Mouse (Mus musculus) intestine, embryonic 14.5 days (tissue): Measurements from ENCODE around the gene Moap1. TPM values are rescaled to one million over a fixed set of nuclear protein-coding genes. Genes with fewer than 3 reads are reported as not detected.

Experiments used
- ATAC-seq: fragments of 200-750 bp; cut with Nextera tagmentation; replicated peaks from 2 replicates; pipeline ENCODE4 v1.8.0; 2017; ENCODE audit warnings: low read depth, moderate number of reproducible peaks, moderate TSS enrichment, moderate library complexity; ENCODE audit not compliant: low FRiP score, low TSS enrichment
- DNase-seq: peaks from one replicate; pipeline ENCODE4 v3.0.0-alpha.2; 2018; ENCODE audit warnings: low spot score
- H3K27ac ChIP-seq: fragments of 300-500 bp; sonication (generic); 2 replicates; pipeline ENCODE4 v1.5.1; 2014; ENCODE audit warnings: low read depth, mild to moderate bottlenecking, control low read depth
- H3K27me3 ChIP-seq: fragments of 300-500 bp; sonication (generic); replicated peaks from 2 replicates; pipeline ENCODE4 v1.6.1; 2014; ENCODE audit warnings: low read length, control low read depth; ENCODE audit not compliant: control insufficient read depth, insufficient read depth
- H3K36me3 ChIP-seq: fragments of 300-500 bp; sonication (generic); 2 replicates; pipeline ENCODE4 v1.6.1; 2014; ENCODE audit warnings: low read length, control low read depth; ENCODE audit not compliant: control insufficient read depth, insufficient read depth
- H3K4me1 ChIP-seq: fragments of 300-500 bp; sonication (generic); replicated peaks from 2 replicates; pipeline ENCODE4 v1.6.1; 2014; ENCODE audit warnings: low read length, control low read depth, mixed read lengths; ENCODE audit not compliant: control insufficient read depth, insufficient read depth
- H3K4me2 ChIP-seq: fragments of 300-500 bp; sonication (generic); 2 replicates; pipeline ENCODE4 v1.6.1; 2014; ENCODE audit warnings: low read length
- H3K4me3 ChIP-seq: fragments of 300-500 bp; sonication (generic); 2 replicates; pipeline ENCODE4 v1.5.1; 2014; ENCODE audit warnings: low read depth, low read length, control low read depth, mixed read lengths
- H3K9ac ChIP-seq: fragments of 300-500 bp; sonication (generic); 2 replicates; pipeline ENCODE4 v1.6.1; 2014; ENCODE audit warnings: mild to moderate bottlenecking, low read length
- H3K9me3 ChIP-seq: fragments of 300-500 bp; sonication (generic); 2 replicates; pipeline ENCODE4 v1.6.1; 2016; ENCODE audit warnings: low read length, control low read depth; ENCODE audit not compliant: control insufficient read depth
- WGBS: fragments of 180-500 bp; shearing (Covaris S2); extraction: QIAGEN DNeasy Blood & Tissue Kit; methylation state at CpG from one replicate; pipeline ENCODE4 v1.1.7; 2014; 5-methylcytosine and 5-hydroxymethylcytosine counted together
- polyA plus RNA-seq: library from polyadenylated mRNA; unstranded; fragments of >200 nt; fragmentation: Nextera tagmentation; extraction: Ambion mirVana; gene quantifications from 2 replicates; pipeline ENCODE4 v1.2.1, GENCODE M21; 2014

The Moap1 gene
- polyA plus RNA-seq, 1 experiment from 2014 or later, result 21.0 TPM

DNA sequence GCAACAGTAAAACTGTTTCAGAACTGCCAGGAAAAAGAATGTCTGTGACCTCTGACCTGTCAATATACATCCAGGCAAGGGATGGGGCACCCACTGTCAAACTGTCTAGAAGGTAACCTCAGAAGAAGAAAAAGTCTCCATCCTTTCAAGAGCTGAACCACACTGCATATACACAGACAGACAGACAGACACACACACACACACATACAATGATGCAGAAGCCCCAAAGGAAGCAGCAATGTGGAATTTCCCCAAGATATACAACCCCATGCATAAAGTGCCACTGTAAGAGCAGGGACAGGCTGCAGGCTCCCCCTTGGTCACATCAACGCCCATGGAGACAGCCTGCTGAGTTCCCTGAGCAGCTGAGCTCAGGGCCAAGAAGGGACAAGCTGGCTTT is 44.3 kb downstream of the Moap1 start:
- Histone ChIP-seq H3K9ac (no peak overlapping the region), H3K27me3 (no peaks in the 10 kb centered on the region), H3K27ac (no peak overlapping the region), H3K4me3 (no peak overlapping the region), H3K9me3 (no peaks in the 10 kb centered on the region), H3K4me1 (peaks cover 56% of the 10 kb centered on the region), H3K36me3 (no peaks in the 10 kb centered on the region), H3K4me2 (no peak overlapping the region)
- ATAC-seq (no peak), DNase-seq (no peak)
- WGBS, result 37% methylated on average over 1 of the region's 1 CpGs

DNA sequence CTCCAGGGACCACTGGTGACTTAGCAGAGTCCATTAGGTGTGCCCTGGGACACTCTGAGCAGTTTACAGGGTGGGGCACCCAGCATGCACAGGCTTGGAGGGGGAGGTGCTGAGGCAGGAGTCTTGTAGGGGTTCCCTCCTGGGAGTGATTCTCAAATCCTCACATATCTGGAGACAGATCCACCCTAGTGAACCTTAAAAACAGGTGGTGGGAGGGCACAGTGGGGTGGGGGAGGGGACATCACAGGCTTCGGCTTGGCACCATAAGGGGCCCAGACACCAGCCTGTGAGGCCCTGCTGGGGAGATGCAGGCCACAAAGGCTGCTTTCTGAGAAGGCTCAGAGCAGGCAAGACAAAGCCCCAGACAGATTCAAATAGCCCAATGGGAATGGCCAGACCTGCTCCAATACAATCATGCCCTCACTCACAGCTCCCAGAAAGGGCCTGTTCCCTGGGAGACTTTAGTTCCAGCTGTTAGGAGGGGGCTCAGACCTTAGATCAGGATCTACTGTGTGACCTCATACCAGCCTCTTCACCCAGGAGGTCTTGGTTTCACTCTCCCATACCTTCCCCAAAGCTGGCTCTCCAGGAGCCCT is 45.3 kb downstream of the Moap1 start:
- H3K4me1 ChIP-seq, result peaks cover 47% of the 10 kb centered on the region
- DNase-seq, result no peak
- no peak overlapping the region for H3K4me2 ChIP-seq
- no peak overlapping the region for H3K4me3 ChIP-seq
- H3K9ac ChIP-seq, result no peak overlapping the region
- WGBS, result 19% methylated on average over 1 of the region's 1 CpGs
- no peak; the same call in 1 of the 2 replicates for ATAC-seq
- no peaks in the 10 kb centered on the region for H3K36me3 ChIP-seq
- no peaks in the 10 kb centered on the region for H3K9me3 ChIP-seq
- H3K27ac ChIP-seq, result no peak overlapping the region
- H3K27me3 ChIP-seq, result no peaks in the 10 kb centered on the region

DNA sequence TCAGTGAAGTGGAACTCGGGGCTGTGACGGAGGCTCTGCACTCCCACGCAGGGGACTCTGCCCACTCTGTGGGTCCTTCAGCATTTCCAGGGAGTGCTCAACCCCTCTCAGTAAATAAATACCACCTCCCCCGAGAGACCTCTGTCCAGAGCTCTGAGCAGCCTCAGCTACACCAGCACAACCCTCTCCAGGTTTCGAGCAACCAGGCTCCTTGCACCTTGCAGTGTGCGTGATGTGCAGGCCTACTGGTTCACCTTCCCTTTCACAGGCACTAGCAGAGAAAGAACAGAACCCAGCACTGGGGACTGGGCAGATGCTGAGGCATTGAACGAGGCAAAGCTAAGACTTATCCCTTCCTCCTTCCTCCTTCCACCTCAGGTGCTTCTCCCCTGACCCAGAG is 46.1 kb downstream of the Moap1 start:
- Histone ChIP-seq H3K27ac (no peak overlapping the region), H3K4me1 (peaks cover 45% of the 10 kb centered on the region), H3K9me3 (no peaks in the 10 kb centered on the region), H3K9ac (no peak overlapping the region), H3K27me3 (no peaks in the 10 kb centered on the region), H3K4me3 (no peak overlapping the region), H3K4me2 (no peak overlapping the region), H3K36me3 (no peaks in the 10 kb centered on the region)
- DNase-seq, result no peak
- WGBS, result 69% methylated on average over 7 of the region's 7 CpGs
- ATAC-seq, result no peak

DNA sequence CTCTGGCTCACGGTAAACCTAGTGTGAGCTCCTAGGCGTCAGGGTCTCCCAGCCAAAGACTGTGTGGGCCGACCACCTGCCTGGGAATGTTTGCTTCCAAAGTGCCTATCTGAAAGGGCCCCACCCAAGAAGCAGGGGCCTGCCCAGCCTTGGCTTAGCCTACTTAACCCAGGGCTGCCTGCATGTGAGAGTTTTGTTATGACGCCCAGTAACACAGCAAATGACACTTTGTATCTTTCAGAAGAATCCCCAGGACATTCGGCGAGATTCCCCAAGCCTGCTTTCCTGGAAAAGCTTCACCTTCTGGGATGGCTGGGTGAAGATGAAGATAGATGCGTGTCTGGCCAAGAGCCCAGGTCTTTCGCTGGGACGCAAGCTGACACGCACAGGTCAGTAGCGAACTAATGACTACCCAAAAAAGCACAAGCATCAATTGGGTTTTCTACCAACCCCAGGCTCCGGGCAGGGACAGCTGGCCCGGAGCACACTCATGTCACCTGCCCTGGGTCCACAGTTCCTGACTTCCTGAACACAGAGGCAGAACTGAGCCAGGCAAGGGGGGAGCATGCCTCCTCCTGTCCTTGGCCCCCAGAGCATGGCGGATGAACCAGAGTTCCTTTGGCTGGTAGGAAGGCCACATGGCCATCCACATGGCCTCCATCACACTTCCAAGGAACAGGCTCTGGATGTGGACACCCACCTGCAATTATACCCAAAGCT is 46.7 kb downstream of the Moap1 start:
- peaks cover 40% of the 10 kb centered on the region for H3K4me1 ChIP-seq

DNA sequence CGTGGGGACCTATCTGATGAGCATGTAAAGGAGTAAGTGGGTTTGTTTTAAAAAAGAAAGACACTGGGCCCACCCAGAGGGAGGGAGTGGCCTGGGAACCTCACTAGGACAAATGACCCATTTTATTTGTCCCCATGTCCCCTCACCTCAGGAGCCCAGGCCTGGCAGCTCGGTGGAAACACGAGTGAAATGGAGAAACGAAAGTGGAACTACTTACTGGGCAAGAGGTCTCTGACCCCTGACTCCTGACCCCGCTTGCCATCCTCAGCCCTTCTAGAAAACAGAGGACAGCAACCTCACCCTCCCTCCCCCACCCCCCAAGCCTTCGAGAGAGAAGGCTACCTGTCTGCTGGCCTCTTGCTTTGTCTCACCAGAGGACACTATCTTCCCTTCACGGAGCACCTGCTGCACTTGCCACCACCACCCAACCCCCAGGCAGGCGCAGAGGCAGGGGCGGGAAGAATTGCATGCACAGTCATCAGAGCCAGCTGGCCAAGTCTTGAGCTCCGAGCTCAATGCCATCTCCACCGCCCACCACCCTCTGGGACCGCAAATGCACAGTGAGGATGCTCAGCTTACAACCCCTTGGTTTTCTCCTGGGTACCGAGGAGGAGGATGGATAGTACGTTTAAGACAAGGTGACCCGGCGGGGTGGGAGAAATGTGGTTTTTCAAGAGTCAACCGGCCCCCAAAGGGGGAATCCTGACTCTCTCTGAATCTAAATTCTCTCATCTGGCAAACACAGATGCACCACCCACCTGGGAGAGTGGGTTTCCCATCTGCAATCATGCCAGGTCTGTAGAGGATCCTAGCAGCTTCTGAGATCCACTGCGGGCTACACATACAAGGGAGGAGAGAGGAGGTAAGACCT is 47.9 kb downstream of the Moap1 start:
- Histone ChIP-seq H3K4me2 (no peak overlapping the region), H3K4me3 (no peak overlapping the region), H3K36me3 (no peaks in the 10 kb centered on the region), H3K4me1 (peaks cover 46% of the 10 kb centered on the region), H3K27ac (no peak overlapping the region), H3K27me3 (no peaks in the 10 kb centered on the region), H3K9ac (no peak overlapping the region), H3K9me3 (no peaks in the 10 kb centered on the region)
- ATAC-seq (no peak), DNase-seq (no peak)
- WGBS, result 70% methylated on average over 18 of the region's 18 CpGs

More for the DNA sequence above, 46.7 kb downstream of the Moap1 start:
- ATAC-seq, result no peak
- no peak overlapping the region for H3K4me3 ChIP-seq
- no peaks in the 10 kb centered on the region for H3K36me3 ChIP-seq
- no peak for DNase-seq
- 84% methylated on average over 14 of the region's 14 CpGs for WGBS
- H3K9me3 ChIP-seq, result no peaks in the 10 kb centered on the region
- H3K27me3 ChIP-seq, result no peaks in the 10 kb centered on the region
- H3K4me2 ChIP-seq, result no peak overlapping the region
- no peak overlapping the region for H3K27ac ChIP-seq
- no peak overlapping the region for H3K9ac ChIP-seq

Other genes starting within 250 kb of the Moap1 start
- gene Chga, start 188.7 kb downstream of the Moap1 start, polyA plus RNA-seq, result 7.0 and 14.3 TPM in 2 replicates
- gene Itpk1, start 38.7 kb downstream of the Moap1 start, polyA plus RNA-seq, result 25.7 and 31.5 TPM in 2 replicates
- gene Tmem251, start 101 bp upstream of the Moap1 start, polyA plus RNA-seq, result 12.6 and 14.7 TPM in 2 replicates
- not detected in 2 replicates for gene Gm28051, start 14.1 kb upstream of the Moap1 start, polyA plus RNA-seq
- 26.5 and 30.4 TPM in 2 replicates for gene Gon7, start 14.1 kb upstream of the Moap1 start, polyA plus RNA-seq
- 45.7 and 50.9 TPM in 2 replicates for gene Ubr7, start 14.3 kb upstream of the Moap1 start, polyA plus RNA-seq
- 24.2 TPM in 2 replicates for gene Gm20604, start 15.0 kb upstream of the Moap1 start, polyA plus RNA-seq
- gene Btbd7, start 134.8 kb upstream of the Moap1 start, polyA plus RNA-seq, result 19.7 and 22.0 TPM in 2 replicates
- not detected in 2 replicates for gene Cox8c, start 155.7 kb upstream of the Moap1 start, polyA plus RNA-seq
- 0.65 and 0.81 TPM in 2 replicates for gene Unc79, start 205.2 kb upstream of the Moap1 start, polyA plus RNA-seq